Mouse (Mus musculus) erythroid progenitor cell, adult 5-6 weeks (primary cell): ENCODE measurements around the gene Fen1. TPM values are rescaled to one million over a fixed set of nuclear protein-coding genes. Genes with fewer than 3 reads are reported as not detected.

Source experiments
- ATAC-seq: replicated peaks from 2 replicates; pipeline ENCODE4 v1.8.0; 2016; ENCODE audit warnings: moderate number of reproducible peaks, mild to moderate bottlenecking, moderate TSS enrichment, inconsistent platforms; ENCODE audit not compliant: poor library complexity, low FRiP score, severe bottlenecking
- total RNA-seq, 2 experiments: library from RNA; stranded (forward) in 1 of 2; stranded (reverse) in 1 of 2; fragments of 150-400 nt in 1 of 2; fragments of 186-747, 209-891 nt in 1 of 2; gene quantifications; 2 replicates each; pipeline versions ENCODE4 v1.2.3 to v1.2.4; 2015 to 2017; ENCODE audit warnings: low replicate concordance in 2 of 2

Gene Fen1
- total RNA-seq, 2 experiments from 2014 or later: 100 to 108 TPM

- no peak for ATAC-seq
Observed at GRCm38 (mm10) chr19:10149189-10149588, 54.8 kb downstream of the Fen1 start.

Other genes with a start within 250 kb of the Fen1 start
- gene Fth1, start 223.6 kb downstream of the Fen1 start, total RNA-seq (2015; ENCODE audit: low replicate concordance): 2,541 and 2,855 TPM in 2 replicates
- 1,910 and 2,502 TPM in 2 replicates for gene Fth1, start 223.6 kb downstream of the Fen1 start, total RNA-seq (2017; ENCODE audit: low replicate concordance)
- gene Best1, start 202.5 kb downstream of the Fen1 start, total RNA-seq (2015; ENCODE audit: low replicate concordance): not detected in 2 replicates
- gene Best1, start 202.5 kb downstream of the Fen1 start, total RNA-seq (2017; ENCODE audit: low replicate concordance): not detected in 2 replicates
- 252 and 262 TPM in 2 replicates for gene Rab3il1, start 202.5 kb downstream of the Fen1 start, total RNA-seq (2015; ENCODE audit: low replicate concordance)
- gene Rab3il1, start 202.5 kb downstream of the Fen1 start, total RNA-seq (2017; ENCODE audit: low replicate concordance): 345 and 413 TPM in 2 replicates
- gene Fads3, start 162.6 kb downstream of the Fen1 start, total RNA-seq (2015; ENCODE audit: low replicate concordance): 15.5 and 16.3 TPM in 2 replicates
- 9.4 and 12.6 TPM in 2 replicates for gene Fads3, start 162.6 kb downstream of the Fen1 start, total RNA-seq (2017; ENCODE audit: low replicate concordance)
- gene Fads2, start 102.4 kb downstream of the Fen1 start, total RNA-seq (2015; ENCODE audit: low replicate concordance): 3.6 and 5.4 TPM in 2 replicates
- 2.2 and 5.1 TPM in 2 replicates for gene Fads2, start 102.4 kb downstream of the Fen1 start, total RNA-seq (2017; ENCODE audit: low replicate concordance)
- gene Fads1, start 21.3 kb downstream of the Fen1 start, total RNA-seq (2015; ENCODE audit: low replicate concordance): 68.1 and 70.8 TPM in 2 replicates
- gene Fads1, start 21.3 kb downstream of the Fen1 start, total RNA-seq (2017; ENCODE audit: low replicate concordance): 47.4 and 51.1 TPM in 2 replicates
- 117 and 140 TPM in 2 replicates for gene Tmem258, start 155 bp downstream of the Fen1 start, total RNA-seq (2015; ENCODE audit: low replicate concordance)
- 52.0 and 82.2 TPM in 2 replicates for gene Tmem258, start 155 bp downstream of the Fen1 start, total RNA-seq (2017; ENCODE audit: low replicate concordance)
- gene Myrf, start 36.6 kb upstream of the Fen1 start, total RNA-seq (2015; ENCODE audit: low replicate concordance): not detected in 2 replicates
- not detected in 2 replicates for gene Myrf, start 36.6 kb upstream of the Fen1 start, total RNA-seq (2017; ENCODE audit: low replicate concordance)
- not detected in 2 replicates for gene Dagla, start 100.7 kb upstream of the Fen1 start, total RNA-seq (2015; ENCODE audit: low replicate concordance)
- gene Dagla, start 100.7 kb upstream of the Fen1 start, total RNA-seq (2017; ENCODE audit: low replicate concordance): not detected in 2 replicates
- gene Syt7, start 184.9 kb upstream of the Fen1 start, total RNA-seq (2015; ENCODE audit: low replicate concordance): not detected in 2 replicates
- not detected in 2 replicates for gene Syt7, start 184.9 kb upstream of the Fen1 start, total RNA-seq (2017; ENCODE audit: low replicate concordance)